Mouse (Mus musculus) limb, embryonic 10.5 days (tissue): ENCODE results near the gene Pilrb1. TPM values are rescaled to one million over a fixed set of nuclear protein-coding genes. Genes with fewer than 3 reads are reported as not detected.

Experiments used
- DNase-seq: peaks from one replicate; pipeline ENCODE4 v3.0.0-alpha.2; 2017; ENCODE audit warnings: low spot score
- H3K27ac ChIP-seq: fragments of 300-500 bp; sonication (generic); 2 replicates; pipeline ENCODE4 v1.5.1; 2016; ENCODE audit warnings: mild to moderate bottlenecking
- H3K27me3 ChIP-seq: fragments of 300-500 bp; sonication (generic); 2 replicates; pipeline ENCODE4 v1.6.1; 2016; ENCODE audit warnings: low read depth, mild to moderate bottlenecking; ENCODE audit not compliant: poor library complexity, severe bottlenecking
- H3K36me3 ChIP-seq: fragments of 300-500 bp; sonication (generic); 2 replicates; pipeline ENCODE4 v1.6.1; 2016; ENCODE audit warnings: mild to moderate bottlenecking, moderate library complexity
- H3K4me1 ChIP-seq: fragments of 300-500 bp; sonication (generic); 2 replicates; pipeline ENCODE4 v1.6.1; 2016
- H3K4me3 ChIP-seq: fragments of 300-500 bp; sonication (generic); 2 replicates; pipeline ENCODE4 v1.5.1; 2016; ENCODE audit warnings: mild to moderate bottlenecking, moderate library complexity
- H3K9me3 ChIP-seq: fragments of 300-500 bp; sonication (generic); replicated peaks from 2 replicates; pipeline ENCODE4 v1.6.1; 2016; ENCODE audit warnings: mild to moderate bottlenecking
- WGBS: fragments of 180-500 bp; shearing (Covaris S2); methylation state at CpG from one replicate; pipeline ENCODE4 v1.1.7; 2016; 5-methylcytosine and 5-hydroxymethylcytosine counted together
- polyA plus RNA-seq: library from polyadenylated mRNA; unstranded; fragments of >200 nt; fragmentation: Nextera tagmentation; extraction: Ambion mirVana; gene quantifications from 2 replicates; pipeline ENCODE4 v1.2.1, GENCODE M21; 2016

The Pilrb1 gene
- polyA plus RNA-seq, 1 experiment from 2014 or later = not detected

DNA sequence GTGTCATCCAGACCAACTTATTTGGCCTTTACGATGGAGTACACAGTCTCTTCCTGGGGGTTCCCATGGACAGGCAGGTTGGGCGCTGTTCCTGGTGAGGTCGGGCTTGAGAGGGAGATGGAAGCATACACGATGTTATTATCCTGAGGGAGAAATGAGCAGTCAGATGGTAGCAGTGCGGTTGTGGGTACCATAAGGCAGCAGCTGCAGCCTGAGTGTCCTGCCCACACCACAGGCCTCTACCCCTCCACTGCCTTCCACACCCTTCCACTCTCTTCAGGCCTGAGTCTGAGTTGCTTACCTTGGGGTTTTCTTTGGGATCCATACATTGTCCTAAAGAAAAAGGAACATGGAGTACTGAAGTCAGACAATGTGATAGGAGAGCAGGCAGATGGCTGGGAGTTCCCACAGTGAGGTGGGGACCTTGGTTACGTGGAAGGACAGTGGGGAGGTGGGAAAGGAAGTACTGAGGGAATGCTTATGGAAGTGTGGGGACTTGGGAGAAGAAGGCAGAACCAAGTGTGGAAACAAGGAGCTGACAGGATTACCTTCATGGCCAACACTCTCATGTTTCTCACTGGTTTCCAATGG is 34.4 kb downstream of the Pilrb1 start:
- Histone ChIP-seq H3K27me3 (no peaks in the 10 kb centered on the region), H3K27ac (no peak overlapping the region), H3K4me1 (no peaks in the 10 kb centered on the region), H3K9me3 (no peaks in the 10 kb centered on the region), H3K36me3 (no peaks in the 10 kb centered on the region), H3K4me3 (no peak overlapping the region)
- no peak for DNase-seq
- WGBS = 90% methylated on average over 6 of the region's 6 CpGs

DNA sequence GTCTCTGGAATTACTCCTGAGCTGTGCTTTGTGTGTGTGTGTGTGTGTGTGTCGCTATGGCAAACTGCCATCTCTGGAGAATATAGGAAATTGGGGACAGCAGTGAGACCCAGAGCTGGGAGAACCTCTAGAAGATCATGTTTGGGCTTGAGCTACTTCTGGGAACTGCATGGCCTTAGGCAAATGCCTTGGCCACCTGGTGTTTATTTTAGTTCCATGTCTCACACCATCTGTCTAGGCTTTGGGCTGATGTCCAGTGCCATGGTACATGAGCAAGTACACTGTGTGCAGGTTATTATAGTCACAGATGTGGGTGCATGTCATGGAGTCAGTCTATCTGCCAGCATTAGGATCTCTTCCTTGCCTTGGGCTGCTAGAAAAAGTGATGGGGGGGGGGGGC is 35.3 kb downstream of the Pilrb1 start:
- Histone ChIP-seq H3K27me3 (no peaks in the 10 kb centered on the region), H3K27ac (no peak overlapping the region), H3K4me1 (no peaks in the 10 kb centered on the region), H3K4me3 (no peak overlapping the region), H3K36me3 (no peaks in the 10 kb centered on the region), H3K9me3 (no peaks in the 10 kb centered on the region)
- no peak for DNase-seq
- WGBS = 97% methylated on average over 1 of the region's 1 CpGs

DNA sequence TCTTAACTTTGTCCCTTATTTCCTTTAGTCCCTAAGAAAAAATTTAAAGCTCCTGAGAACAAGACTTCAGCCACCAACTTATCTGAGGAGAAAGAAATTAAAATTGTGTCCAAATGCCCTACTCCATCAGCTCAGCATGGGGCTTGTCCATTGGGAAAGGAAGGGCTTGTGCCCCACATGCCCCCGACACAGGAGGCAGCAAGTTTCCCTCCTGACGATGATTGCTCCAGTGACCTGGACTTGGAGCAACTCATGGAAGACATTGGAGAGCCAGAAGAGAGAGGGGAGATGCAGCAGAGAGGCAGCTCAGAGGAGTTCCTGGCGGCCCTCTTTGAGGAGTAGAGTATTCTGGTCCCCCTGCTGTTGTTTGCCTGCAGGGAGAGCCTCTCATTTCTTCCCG is 35.8 kb downstream of the Pilrb1 start:
- H3K4me1 ChIP-seq = no peaks in the 10 kb centered on the region
- H3K36me3 ChIP-seq = no peaks in the 10 kb centered on the region
- DNase-seq = no peak
- WGBS = 77% methylated on average over 4 of the region's 4 CpGs
- H3K4me3 ChIP-seq = no peak overlapping the region
- no peak overlapping the region for H3K27ac ChIP-seq
- no peaks in the 10 kb centered on the region for H3K9me3 ChIP-seq
- no peaks in the 10 kb centered on the region for H3K27me3 ChIP-seq

DNA sequence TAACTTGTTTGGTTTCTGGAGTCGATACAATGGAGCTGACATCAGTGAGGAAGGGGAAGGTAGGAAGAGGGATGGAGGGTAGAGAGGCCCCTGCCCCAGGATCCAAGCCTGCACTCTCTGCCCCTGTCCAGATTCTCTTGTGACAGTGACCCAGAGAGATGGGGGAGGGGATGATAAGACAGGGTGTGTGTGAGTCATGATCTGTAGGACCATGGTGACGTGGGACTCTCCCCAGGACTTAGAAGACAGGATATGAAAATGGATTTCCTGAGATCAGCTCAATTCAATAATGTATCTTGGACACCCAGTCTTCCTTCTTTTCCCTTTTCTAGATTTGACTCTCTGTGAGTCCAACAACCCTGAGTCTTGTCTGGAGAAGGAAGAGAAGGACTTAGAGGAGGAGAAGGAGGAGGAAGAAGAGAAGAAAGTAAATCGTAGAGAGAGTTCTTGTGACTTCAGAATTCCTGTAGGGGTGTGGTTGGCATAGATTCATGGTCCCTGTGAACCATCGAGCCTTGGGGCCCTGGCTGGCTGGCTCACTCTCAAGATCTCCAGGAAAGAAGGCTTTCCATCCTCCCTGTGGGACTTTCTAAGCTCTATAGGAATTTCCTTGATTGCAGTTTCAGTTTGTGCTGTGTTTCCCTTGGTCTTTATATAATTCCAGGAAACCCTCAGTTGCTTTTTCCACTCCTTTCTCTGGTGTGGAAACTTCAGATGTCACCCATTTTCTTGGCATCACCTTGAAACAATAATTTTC is 40.3 kb downstream of the Pilrb1 start:
- WGBS = 74% methylated on average over 4 of the region's 4 CpGs
- no peak for DNase-seq
- H3K27ac ChIP-seq = no peak overlapping the region
- H3K9me3 ChIP-seq = no peaks in the 10 kb centered on the region
- no peaks in the 10 kb centered on the region for H3K27me3 ChIP-seq
- no peaks in the 10 kb centered on the region for H3K36me3 ChIP-seq
- no peaks in the 10 kb centered on the region for H3K4me1 ChIP-seq
- H3K4me3 ChIP-seq = no peak overlapping the region

DNA sequence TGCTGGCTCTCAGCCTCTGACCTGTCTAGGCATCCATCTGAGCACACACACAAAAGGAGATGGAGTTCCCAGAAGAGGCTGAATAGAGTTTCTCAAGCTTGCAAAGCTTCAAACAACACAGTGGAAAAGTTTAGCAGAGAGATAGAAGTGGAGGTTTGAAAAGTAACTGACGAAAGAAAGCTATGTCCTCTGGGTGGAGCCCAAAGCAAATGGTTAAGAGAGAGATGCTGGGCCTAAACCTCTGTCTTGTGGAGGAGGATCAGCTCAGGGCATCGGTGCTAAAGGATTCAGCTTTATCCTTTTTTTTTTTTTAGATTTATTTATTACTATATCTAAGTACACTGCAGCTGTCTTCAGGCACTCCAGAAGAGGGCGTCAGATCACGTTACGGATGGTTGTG is 49.6 kb downstream of the Pilrb1 start:
- Histone ChIP-seq H3K4me1 (no peaks in the 10 kb centered on the region), H3K36me3 (no peaks in the 10 kb centered on the region), H3K4me3 (no peak overlapping the region), H3K9me3 (no peaks in the 10 kb centered on the region), H3K27me3 (no peaks in the 10 kb centered on the region), H3K27ac (no peak overlapping the region)
- 91% methylated on average over 5 of the region's 5 CpGs for WGBS
- DNase-seq = no peak

DNA sequence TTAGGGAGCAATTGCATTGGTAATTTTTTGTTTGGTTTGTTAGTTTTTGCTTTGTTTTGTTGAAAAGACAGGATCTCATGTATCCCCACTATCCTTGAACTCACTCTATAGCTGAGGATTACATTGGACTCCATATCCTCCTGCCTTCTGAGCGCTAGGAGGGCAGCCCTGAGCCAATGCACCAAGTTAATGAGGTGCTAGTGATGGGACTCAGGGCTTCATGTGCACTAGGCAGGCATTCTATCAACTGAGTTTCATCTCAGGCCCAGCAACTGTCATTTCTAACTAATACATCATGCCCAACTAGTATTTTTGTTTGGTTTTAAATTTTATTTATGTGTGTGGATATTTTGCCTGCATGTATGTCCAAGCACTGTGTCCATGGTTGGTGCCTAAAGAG is 51.7 kb downstream of the Pilrb1 start:
- Histone ChIP-seq H3K4me3 (no peak overlapping the region), H3K9me3 (no peaks in the 10 kb centered on the region), H3K27me3 (no peaks in the 10 kb centered on the region), H3K27ac (no peak overlapping the region), H3K4me1 (no peaks in the 10 kb centered on the region), H3K36me3 (no peaks in the 10 kb centered on the region)
- WGBS = 79% methylated on average over 1 of the region's 1 CpGs
- no peak for DNase-seq

Other genes with a start within 250 kb of the Pilrb1 start
- 153 and 165 TPM in 2 replicates for gene Pcolce, start 244.3 kb downstream of the Pilrb1 start, polyA plus RNA-seq
- gene Fbxo24, start 229.1 kb downstream of the Pilrb1 start, polyA plus RNA-seq = 0.11 and 0.60 TPM in 2 replicates
- gene Lrch4, start 229.0 kb downstream of the Pilrb1 start, polyA plus RNA-seq = 25.9 and 32.2 TPM in 2 replicates
- 12.6 and 14.8 TPM in 2 replicates for gene Gm20605, start 228.9 kb downstream of the Pilrb1 start, polyA plus RNA-seq
- 8.0 and 9.7 TPM in 2 replicates for gene Sap25, start 216.8 kb downstream of the Pilrb1 start, polyA plus RNA-seq
- 0.23 and 0.48 TPM in 2 replicates for gene Irs3, start 212.4 kb downstream of the Pilrb1 start, polyA plus RNA-seq
- 18.6 and 22.9 TPM in 2 replicates for gene Agfg2, start 173.4 kb downstream of the Pilrb1 start, polyA plus RNA-seq
- gene Nyap1, start 116.5 kb downstream of the Pilrb1 start, polyA plus RNA-seq = 1.1 and 2.5 TPM in 2 replicates
- 78.1 and 99.5 TPM in 2 replicates for gene Tsc22d4, start 112.4 kb downstream of the Pilrb1 start, polyA plus RNA-seq
- 47.0 and 49.5 TPM in 2 replicates for gene Ppp1r35, start 79.3 kb downstream of the Pilrb1 start, polyA plus RNA-seq
- 11.3 and 11.8 TPM in 2 replicates for gene Mepce, start 70.5 kb downstream of the Pilrb1 start, polyA plus RNA-seq
- gene Zcwpw1, start 70.3 kb downstream of the Pilrb1 start, polyA plus RNA-seq = 8.4 and 15.8 TPM in 2 replicates
- 0.34 and 0.39 TPM in 2 replicates for gene Pilra, start 21.8 kb downstream of the Pilrb1 start, polyA plus RNA-seq
- gene Pilrb2, start 13.7 kb upstream of the Pilrb1 start, polyA plus RNA-seq = not detected in 2 replicates
- gene Cyp3a13, start 63.5 kb upstream of the Pilrb1 start, polyA plus RNA-seq = not detected in 2 replicates
- 0.04 TPM in 1 of 2 replicates, not detected in the other for gene Gjc3, start 105.0 kb upstream of the Pilrb1 start, polyA plus RNA-seq
- gene Azgp1, start 123.4 kb upstream of the Pilrb1 start, polyA plus RNA-seq = not detected in 2 replicates
- not detected in 2 replicates for gene Smok3a, start 163.2 kb upstream of the Pilrb1 start, polyA plus RNA-seq
- gene Smok3b, start 163.3 kb upstream of the Pilrb1 start, polyA plus RNA-seq = not detected in 2 replicates
- not detected in 2 replicates for gene Smok3c, start 195.1 kb upstream of the Pilrb1 start, polyA plus RNA-seq
- gene Zkscan1, start 227.0 kb upstream of the Pilrb1 start, polyA plus RNA-seq = 24.5 and 29.4 TPM in 2 replicates